Mouse (Mus musculus) retina, embryonic 14.5 days (tissue): ENCODE data around the gene Hhatl.

Experiments used
- DNase-seq: peaks from one replicate; pipeline ENCODE4 v3.0.0-alpha.2; 2015; ENCODE audit warnings: low spot score

Gene Hhatl

GRCm38 (mm10) chr9:121807546-121807945, 15.2 kb upstream of the Hhatl start:
- DNase-seq: no peak

- no peak for DNase-seq
Observed at GRCm38 (mm10) chr9:121802747-121803146, 10.4 kb upstream of the Hhatl start.

- DNase-seq: no peak
Observed at GRCm38 (mm10) chr9:121798887-121799520, 6.7 kb upstream of the Hhatl start.

- no peak for DNase-seq
Observed at GRCm38 (mm10) chr9:121797722-121798121, 5.4 kb upstream of the Hhatl start.

- DNase-seq: no peak
Observed at GRCm38 (mm10) chr9:121794972-121795539, 2.7 kb upstream of the Hhatl start.

- DNase-seq: peak; percentile 78
Observed at GRCm38 (mm10) chr9:121791206-121791605, 1.1 kb downstream of the Hhatl start.

- no peak for DNase-seq
Observed at GRCm38 (mm10) chr9:121786359-121786758, 5.9 kb downstream of the Hhatl start.

- no peak for DNase-seq
Observed at GRCm38 (mm10) chr9:121785261-121785660, 7.0 kb downstream of the Hhatl start.

GRCm38 (mm10) chr9:121784801-121785200, 7.5 kb downstream of the Hhatl start:
- no peak for DNase-seq

- peak; percentile 42 for DNase-seq
Observed at GRCm38 (mm10) chr9:121778066-121778624, 14.2 kb downstream of the Hhatl start.

GRCm38 (mm10) chr9:121777484-121778065, 14.7 kb downstream of the Hhatl start, which contains the start of gene Klhl40:
TSS of gene Klhl40 (plus strand) at chr9:121777607.
- DNase-seq: peak; percentile 22

GRCm38 (mm10) chr9:121776511-121776910, 15.8 kb downstream of the Hhatl start:
- DNase-seq: no peak

GRCm38 (mm10) chr9:121775951-121776350, 16.4 kb downstream of the Hhatl start:
- DNase-seq: no peak

GRCm38 (mm10) chr9:121772412-121772811, 19.9 kb downstream of the Hhatl start:
- DNase-seq: no peak

GRCm38 (mm10) chr9:121765166-121765855, 27.0 kb downstream of the Hhatl start:
- no peak for DNase-seq

GRCm38 (mm10) chr9:121763716-121764115, 28.6 kb downstream of the Hhatl start:
- no peak for DNase-seq

GRCm38 (mm10) chr9:121762761-121763160, 29.5 kb downstream of the Hhatl start:
- no peak for DNase-seq

GRCm38 (mm10) chr9:121762248-121762647, 30.1 kb downstream of the Hhatl start:
- DNase-seq: no peak

GRCm38 (mm10) chr9:121761787-121762186, 30.5 kb downstream of the Hhatl start:
- DNase-seq: no peak

GRCm38 (mm10) chr9:121761091-121761665, 31.1 kb downstream of the Hhatl start:
- DNase-seq: no peak

GRCm38 (mm10) chr9:121760271-121761090, 31.8 kb downstream of the Hhatl start:
- DNase-seq: peak; percentile 78
